Mouse (Mus musculus) heart, postnatal 4 days (tissue): ENCODE data around the gene Cxcr5. TPM values are rescaled to one million over a fixed set of nuclear protein-coding genes. Genes with fewer than 3 reads are reported as not detected.

Source experiments
- DNase-seq: peaks from one replicate; pipeline ENCODE4 v3.0.0; 2021
- total RNA-seq, 2 experiments: library from RNA; stranded (reverse); gene quantifications; 2 replicates each; pipeline ENCODE4 v1.2.3; 2021

Gene Cxcr5
- total RNA-seq, 2 experiments from 2014 or later: 0.14 to 0.29 TPM

GRCm38 (mm10) chr9:44532991-44533580 is 28.6 kb downstream of the Cxcr5 start:
- no peak for DNase-seq

DNA sequence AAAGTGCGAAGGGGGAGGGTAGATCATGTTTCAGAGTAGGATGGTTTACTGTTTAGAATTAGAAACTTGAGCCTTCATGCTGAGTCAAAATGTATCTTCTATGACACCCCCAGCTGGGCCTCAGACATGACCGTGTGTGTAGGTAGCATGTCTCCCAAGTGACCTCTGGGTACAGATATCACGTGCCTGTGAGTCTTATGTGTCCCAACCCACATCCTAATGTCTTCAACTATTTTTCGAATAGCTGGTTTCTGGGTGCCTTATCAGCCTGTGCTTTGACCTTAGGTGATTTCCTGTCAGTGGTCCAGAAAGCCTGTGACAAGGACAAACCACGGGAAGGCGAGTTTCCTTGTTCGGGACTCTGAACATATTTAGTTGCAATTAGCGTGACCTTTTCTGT is 33.3 kb downstream of the Cxcr5 start:
- no peak for DNase-seq

- no peak for DNase-seq
These were observed 35.2 kb downstream of the Cxcr5 start for GRCm38 (mm10) chr9:44526337-44527112.

DNA sequence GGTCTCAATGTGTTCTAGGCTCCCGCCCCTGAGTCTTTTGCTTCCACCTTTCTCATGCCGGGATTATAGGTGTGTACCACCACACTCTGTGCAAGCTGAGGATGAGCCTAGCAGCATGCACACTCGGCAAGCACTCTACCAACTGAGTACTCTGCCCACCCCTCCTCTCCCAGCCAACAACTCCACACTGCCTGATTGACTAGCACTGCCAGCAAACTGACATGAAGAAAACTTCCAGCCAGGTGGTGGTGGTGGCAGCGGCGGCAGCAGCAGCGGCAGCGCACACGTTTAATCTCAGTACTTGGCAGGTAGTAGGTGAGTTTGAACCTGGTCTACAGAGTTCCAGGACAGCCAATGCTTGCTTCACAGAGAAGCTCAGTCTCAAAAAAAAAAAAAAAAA is 36.1 kb downstream of the Cxcr5 start:
- DNase-seq: no peak

DNA sequence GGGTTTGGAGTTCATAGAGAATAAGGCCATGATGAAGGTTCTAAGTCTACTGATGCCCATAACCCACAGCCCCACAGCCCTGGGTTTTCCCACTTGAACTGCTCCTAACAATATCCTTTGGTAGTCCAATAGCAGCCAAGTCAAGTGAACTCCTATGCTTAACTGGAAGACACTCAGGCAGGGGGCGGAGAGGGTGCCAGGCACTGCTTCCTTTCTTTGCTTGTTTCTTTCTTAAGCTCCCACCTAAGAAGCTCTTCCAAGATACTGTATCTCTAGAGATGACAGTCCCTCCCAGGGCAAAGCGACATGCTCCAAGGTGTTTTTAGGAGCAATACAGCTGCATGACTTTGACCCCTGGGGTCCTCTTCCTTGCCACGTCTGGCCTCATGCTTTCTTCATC is 36.7 kb downstream of the Cxcr5 start:
- DNase-seq: no peak

DNA sequence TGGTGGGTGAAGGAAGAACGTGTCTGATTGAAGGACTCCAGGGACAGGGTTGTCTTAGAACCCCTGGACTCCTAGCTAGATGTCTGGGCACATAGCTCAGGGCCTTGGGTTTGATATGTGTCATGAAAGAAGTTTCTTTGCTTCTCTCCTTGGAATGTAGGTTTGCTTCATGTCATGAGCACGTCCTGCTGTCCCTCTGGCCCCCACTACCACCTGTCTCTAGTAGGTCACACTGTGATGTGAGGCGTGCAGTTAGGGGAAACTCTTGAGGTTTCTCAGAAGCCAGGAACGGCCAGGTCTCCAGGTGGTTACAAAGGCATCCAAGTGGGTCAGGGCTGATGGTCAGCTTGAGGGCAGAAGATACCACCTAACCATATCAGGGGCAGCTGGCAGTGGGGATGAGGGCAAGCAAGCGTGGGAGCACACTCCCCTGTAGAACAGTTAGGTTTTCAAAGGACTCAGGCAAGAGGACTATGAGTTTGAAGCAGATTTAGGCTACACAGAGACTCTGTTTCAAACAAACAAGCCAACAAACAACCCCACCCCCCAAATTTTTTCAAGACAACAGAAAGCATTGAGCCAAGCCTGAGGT is 37.3 kb downstream of the Cxcr5 start:
- DNase-seq: no peak

DNA sequence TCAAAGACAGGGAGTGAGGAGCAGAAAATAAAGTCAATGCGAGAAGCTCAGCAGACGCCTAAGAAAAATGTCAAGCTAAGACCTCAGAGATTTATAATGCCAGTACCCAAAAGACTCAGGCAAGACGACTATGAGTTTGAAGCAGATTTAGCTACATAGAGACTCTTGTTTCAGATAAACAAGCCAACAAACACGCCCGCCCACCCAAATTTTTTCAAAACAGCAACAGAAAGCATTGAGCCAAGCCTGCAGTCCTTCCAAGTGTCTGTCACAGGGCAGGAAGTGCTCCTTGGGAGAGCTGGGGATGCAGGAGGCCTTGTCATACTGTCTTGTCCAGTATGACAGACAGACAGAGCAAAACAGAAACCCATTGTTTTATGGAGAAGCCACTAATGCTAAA is 38.0 kb downstream of the Cxcr5 start:
- no peak for DNase-seq

DNA sequence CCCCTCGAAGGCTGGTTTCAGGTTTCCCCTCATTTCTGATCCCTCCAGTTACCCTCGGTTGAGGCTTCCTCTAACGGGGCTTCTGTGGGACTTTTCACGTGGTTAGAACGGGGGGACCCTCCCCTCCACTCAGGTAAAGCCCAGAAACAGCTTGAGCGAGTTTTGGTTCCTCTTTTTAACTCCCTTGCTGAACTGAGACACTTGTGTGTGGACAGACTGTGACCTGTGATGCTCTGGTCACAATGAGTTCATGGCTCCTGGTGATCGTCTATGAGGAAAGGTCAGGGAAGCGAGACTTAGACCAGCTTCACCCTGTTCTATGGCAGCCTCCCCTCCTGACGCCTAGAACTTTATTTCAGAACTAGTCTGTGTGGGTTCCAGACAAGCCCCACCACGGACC is 39.8 kb downstream of the Cxcr5 start:
- no peak for DNase-seq

- peak; percentile 57 for DNase-seq
These were observed 43.6 kb downstream of the Cxcr5 start for GRCm38 (mm10) chr9:44518068-44518467.

DNA sequence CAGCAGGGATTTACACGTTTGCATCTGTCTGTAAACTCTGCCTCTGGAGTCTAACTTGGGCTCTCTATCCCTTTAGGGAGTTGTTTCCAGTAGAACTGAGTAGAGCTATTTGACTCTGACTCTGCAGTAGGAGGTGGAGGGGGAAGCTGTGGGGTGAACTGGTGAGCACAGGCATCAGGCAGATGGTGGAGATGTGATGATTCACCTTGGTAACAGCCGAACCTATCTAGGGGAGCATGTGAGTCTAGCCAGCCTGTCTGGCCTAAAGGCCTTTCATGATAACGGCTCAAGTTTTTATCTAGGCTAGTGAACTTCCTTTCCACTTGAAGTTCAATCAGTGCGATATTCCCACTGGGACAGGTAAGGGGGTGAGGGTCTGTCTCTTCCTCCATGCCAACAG is 44.3 kb downstream of the Cxcr5 start:
- no peak for DNase-seq

GRCm38 (mm10) chr9:44515891-44516290 is 45.8 kb downstream of the Cxcr5 start:
- DNase-seq: no peak

GRCm38 (mm10) chr9:44515131-44515751 is 46.4 kb downstream of the Cxcr5 start:
- DNase-seq: peak; percentile 60

DNA sequence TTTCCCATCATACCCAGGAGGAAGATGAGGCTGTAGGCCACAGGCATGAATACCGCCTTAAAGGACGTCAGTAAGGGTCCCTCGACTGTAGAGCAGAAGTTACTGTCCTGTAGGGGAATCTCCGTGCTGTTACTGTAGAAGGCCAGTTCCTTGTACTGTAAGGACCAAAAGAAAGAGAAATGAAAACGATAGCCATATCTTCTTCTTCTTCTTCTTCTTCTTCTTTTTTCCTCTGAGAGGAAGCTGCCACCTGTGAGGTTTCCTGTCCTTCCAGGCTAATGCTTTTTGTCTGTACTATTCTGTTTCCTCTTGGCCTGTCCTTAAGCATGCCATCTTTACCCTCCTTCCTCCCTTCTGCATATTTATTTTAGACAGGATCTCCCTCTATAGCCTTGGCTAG is 47.5 kb downstream of the Cxcr5 start:
- no peak for DNase-seq

DNA sequence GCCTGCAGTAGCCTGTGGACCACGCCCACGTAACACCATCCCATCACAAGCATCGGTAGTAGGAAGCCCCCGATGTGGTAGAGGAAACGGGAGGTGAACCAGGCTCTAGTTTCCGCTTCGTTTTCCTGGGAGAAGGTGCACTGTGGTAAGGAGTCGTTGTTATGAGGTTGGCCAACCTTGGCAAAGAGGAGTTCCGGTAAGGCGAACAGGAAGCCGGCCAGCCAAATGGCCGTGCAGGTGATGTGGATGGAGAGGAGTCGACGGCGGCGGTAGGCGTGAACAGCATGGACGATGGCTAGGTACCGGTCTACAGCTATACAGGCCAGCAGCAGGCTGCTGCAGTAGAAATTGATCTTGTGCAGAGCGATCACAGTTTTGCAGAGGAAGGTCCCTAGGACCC is 48.1 kb downstream of the Cxcr5 start:
- no peak for DNase-seq

DNA sequence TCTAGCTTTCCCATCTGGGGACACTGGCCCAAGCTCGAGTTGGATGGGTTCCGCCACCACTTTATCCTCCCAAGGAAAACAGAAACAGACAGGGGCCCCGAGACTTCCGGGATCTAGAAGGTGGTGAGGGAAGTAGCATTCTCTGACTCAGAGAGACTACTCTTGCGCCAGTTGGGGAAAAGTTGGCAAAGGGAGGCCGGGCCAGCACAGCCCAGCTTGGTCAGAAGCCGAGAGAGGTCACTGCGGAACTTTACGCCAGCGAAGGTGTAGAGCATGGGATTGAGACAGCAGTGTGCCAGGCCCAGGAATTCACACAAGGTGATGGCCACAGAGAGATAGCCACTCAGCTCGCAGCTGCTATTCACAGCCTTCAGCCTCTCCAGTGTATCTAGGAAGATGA is 48.6 kb downstream of the Cxcr5 start:
- no peak for DNase-seq

- DNase-seq: no peak
These were observed 49.0 kb downstream of the Cxcr5 start for GRCm38 (mm10) chr9:44512717-44513003.

- peak; percentile 25 for DNase-seq
These were observed 49.6 kb downstream of the Cxcr5 start for GRCm38 (mm10) chr9:44511935-44512716.

DNA sequence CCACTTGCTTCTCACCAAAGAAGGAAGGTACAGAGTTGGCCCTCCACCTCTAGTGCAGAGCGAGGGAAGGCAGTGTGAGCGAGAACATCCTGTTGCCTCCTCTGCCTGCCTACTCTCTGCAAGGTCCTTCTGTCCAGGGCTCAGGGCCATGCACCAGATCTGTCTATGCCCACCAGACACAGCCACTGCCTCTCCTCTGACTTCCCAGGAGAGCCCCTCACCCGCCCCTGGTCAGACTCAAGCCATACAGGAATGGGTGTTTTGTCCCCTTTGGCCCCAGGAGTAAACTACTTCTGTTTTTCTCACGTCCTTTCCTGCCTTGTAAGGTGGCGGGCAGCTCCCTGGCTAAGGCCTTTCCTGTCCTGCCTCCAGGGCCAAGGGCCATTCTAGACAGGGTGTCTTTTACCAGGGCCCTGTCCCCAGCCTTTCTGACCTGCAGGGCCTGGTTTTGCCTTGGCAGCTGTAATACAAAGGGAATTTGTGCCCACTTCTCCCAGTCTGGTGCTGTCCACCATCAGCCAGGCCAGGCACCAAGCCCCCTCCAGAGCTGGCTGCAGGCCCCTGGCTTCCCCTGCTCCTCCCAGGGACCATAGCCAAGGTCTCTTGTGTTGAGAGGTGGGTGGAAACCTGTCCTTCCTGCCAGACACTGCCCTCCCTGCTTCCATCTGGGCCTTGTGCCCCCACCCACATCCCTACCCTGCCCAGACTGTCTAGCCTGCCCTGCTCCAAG is 50.6 kb downstream of the Cxcr5 start:
- DNase-seq: peak; percentile 77

DNA sequence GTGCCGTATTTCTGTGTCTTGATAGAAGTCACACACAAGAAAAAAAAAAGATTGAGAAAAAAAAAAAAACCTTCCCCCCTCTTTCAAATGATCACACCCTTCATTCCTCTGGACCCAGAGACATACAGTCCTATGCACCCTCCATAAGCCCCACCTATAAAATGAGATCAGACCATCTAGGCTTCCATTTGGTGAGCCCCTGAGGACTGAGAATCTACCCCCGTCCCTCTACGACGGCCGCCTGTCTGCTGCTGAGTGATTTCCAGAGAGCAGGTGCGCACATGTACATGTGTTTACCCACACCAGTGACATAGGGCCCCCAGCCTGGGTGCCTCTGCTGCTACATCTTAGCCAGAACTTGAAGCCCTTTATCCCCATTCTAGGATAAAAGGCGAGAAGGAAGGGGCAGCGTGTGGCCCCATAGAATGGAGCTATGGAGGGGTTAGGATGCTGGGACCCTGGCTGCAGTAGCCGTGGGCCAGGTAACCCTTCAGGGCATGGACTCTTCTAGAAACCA is 51.3 kb downstream of the Cxcr5 start:
- DNase-seq: peak; percentile 26

DNA sequence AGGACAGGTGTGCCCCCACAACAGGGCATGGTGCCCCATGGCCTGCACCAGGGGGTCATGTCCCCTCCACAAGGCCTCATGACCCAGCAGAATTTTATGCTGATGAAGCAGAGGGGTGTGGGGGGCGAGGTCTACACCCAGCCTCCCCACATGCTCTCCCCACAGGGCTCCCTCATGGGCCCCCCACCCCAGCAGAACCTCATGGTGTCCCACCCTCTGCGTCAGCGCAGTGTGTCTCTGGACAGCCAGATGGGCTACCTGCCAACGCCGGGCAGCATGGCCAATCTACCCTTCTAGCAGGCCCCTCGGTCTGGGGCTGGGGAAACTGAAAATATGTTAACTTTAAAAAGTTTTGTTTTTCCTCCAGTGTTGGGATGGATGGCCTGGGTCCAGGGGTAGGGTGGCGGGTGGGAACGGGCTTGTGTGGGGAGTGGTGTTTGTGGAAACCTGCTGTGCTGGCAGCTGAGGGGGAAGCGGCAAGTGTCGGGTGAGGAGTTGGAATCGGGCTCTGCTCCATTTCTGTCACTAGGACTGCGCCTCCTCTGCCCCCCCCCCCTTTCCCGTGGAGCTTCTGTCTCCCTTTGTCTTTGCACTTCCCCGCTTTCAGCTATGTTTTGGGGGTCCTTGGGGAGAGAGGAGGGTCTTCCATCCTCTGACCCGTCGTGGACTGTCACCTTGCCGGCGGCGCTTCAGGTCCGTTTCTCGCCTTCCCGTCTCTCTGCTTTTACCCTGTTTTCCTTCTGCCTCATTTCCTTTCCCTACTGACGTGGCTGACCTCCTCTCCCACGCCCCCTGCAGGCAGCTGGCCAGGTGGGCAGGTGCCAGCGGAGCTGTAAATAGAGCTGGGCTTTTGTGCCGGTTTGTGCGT is 52.0 kb downstream of the Cxcr5 start:
- DNase-seq: peak; percentile 97
